Mouse (Mus musculus): Measurements from ENCODE around the gene Terb1. TPM values are rescaled to one million over a fixed set of nuclear protein-coding genes. Genes with fewer than 3 reads are reported as not detected.

Gene Terb1
- polyA plus RNA-seq, 1 experiment from 2014 or later: 0.16 TPM

DNA sequence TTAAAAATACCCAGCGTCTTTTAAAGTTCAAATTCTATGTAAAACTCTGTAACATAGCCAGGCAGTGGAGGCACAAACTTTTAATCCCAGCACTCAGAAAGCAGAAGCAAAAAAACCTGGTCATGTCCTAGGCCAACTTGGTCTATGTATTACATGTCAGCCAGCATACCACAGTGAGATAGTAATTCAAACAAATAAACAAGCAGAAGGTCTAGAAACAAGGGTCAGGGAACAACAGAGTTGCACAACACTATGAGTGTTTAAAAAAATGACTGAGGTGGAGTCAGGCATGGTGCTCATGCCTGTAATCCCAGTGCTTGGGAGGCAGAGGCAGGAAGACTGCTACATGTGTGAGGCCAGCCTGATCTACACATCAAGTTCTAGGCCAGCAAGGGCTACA lies 30.6 kb downstream of the Terb1 start:
- 71% methylated on average over 1 of the region's 1 CpGs for WGBS
- no peak overlapping the region for H3K27ac ChIP-seq (ENCODE audit: low read depth, low read length)
- H3K4me3 ChIP-seq (ENCODE audit: low read depth, low read length): no peak overlapping the region
- H3K9ac ChIP-seq (ENCODE audit: low read depth, low read length): no peak overlapping the region
- H3K4me2 ChIP-seq (replicated peaks; ENCODE audit: low read depth): no peak overlapping the region
- TF ChIP-seq CTCF (IDR thresholded peaks at IDR 0.05; ENCODE audit: low read depth): no peak
- no peak for ATAC-seq
- no peaks in the 10 kb centered on the region for H3K36me3 ChIP-seq (ENCODE audit: control insufficient read depth, insufficient read depth)
- no peaks in the 10 kb centered on the region for H3K27me3 ChIP-seq (replicated peaks; ENCODE audit: control insufficient read depth, insufficient read depth, low read length)
- H3K9me3 ChIP-seq (ENCODE audit: control insufficient read depth): no peaks in the 10 kb centered on the region
- no peaks in the 10 kb centered on the region for H3K4me1 ChIP-seq (replicated peaks; ENCODE audit: control insufficient read depth, insufficient read depth, low read length)

- Histone ChIP-seq H3K27ac (ENCODE audit: low read depth, low read length) (no peak overlapping the region), H3K36me3 (ENCODE audit: control insufficient read depth, insufficient read depth) (no peaks in the 10 kb centered on the region), H3K4me1 (replicated peaks; ENCODE audit: control insufficient read depth, insufficient read depth, low read length) (no peaks in the 10 kb centered on the region), H3K27me3 (replicated peaks; ENCODE audit: control insufficient read depth, insufficient read depth, low read length) (no peaks in the 10 kb centered on the region), H3K4me2 (replicated peaks; ENCODE audit: low read depth) (no peak overlapping the region), H3K9me3 (ENCODE audit: control insufficient read depth) (no peaks in the 10 kb centered on the region), H3K4me3 (ENCODE audit: low read depth, low read length) (no peak overlapping the region), H3K9ac (ENCODE audit: low read depth, low read length) (no peak overlapping the region)
- no peak for ATAC-seq
- WGBS: 40% methylated on average over 3 of the region's 3 CpGs
- no peak for TF ChIP-seq CTCF (IDR thresholded peaks at IDR 0.05; ENCODE audit: low read depth)
Observed at GRCm38 (mm10) chr8:104472465-104472864, 37.2 kb downstream of the Terb1 start.

DNA sequence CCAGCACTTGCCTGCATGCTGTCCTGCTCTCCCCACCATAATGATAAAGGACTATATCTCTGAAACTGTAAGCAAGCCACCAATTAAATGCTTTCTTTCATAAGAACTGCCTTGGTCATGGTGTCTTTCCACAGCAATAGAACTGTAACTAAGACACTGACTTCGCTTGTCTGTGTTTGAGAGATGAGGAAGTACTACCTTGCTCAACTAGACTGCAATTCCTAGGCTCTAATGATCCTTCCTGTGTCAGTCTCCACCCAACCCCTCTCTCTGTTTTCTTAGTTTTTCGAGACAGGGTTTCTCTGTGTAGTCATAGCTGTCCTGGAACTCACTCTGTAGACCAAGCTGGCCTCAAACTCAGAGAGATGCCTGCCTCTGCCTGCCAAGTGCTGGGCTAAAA lies 42.2 kb downstream of the Terb1 start:
- TF ChIP-seq CTCF (IDR thresholded peaks at IDR 0.05; ENCODE audit: low read depth): no peak
- no peak overlapping the region for H3K4me2 ChIP-seq (replicated peaks; ENCODE audit: low read depth)
- no peak for ATAC-seq
- H3K36me3 ChIP-seq (ENCODE audit: control insufficient read depth, insufficient read depth): no peaks in the 10 kb centered on the region
- H3K27ac ChIP-seq (ENCODE audit: low read depth, low read length): no peak overlapping the region
- WGBS: 69% methylated on average over 2 of the region's 2 CpGs
- H3K27me3 ChIP-seq (replicated peaks; ENCODE audit: control insufficient read depth, insufficient read depth, low read length): no peaks in the 10 kb centered on the region
- H3K4me1 ChIP-seq (replicated peaks; ENCODE audit: control insufficient read depth, insufficient read depth, low read length): no peaks in the 10 kb centered on the region
- H3K9ac ChIP-seq (ENCODE audit: low read depth, low read length): no peak overlapping the region
- no peaks in the 10 kb centered on the region for H3K9me3 ChIP-seq (ENCODE audit: control insufficient read depth)
- no peak overlapping the region for H3K4me3 ChIP-seq (ENCODE audit: low read depth, low read length)

- 66% methylated on average over 3 of the region's 3 CpGs for WGBS
- no peak for ATAC-seq
- no peak overlapping the region for H3K4me3 ChIP-seq (ENCODE audit: low read depth, low read length)
- no peak overlapping the region for H3K27ac ChIP-seq (ENCODE audit: low read depth, low read length)
- no peaks in the 10 kb centered on the region for H3K4me1 ChIP-seq (replicated peaks; ENCODE audit: control insufficient read depth, insufficient read depth, low read length)
- TF ChIP-seq CTCF (IDR thresholded peaks at IDR 0.05; ENCODE audit: low read depth): no peak
- no peaks in the 10 kb centered on the region for H3K27me3 ChIP-seq (replicated peaks; ENCODE audit: control insufficient read depth, insufficient read depth, low read length)
- no peak overlapping the region for H3K9ac ChIP-seq (ENCODE audit: low read depth, low read length)
- H3K36me3 ChIP-seq (ENCODE audit: control insufficient read depth, insufficient read depth): no peaks in the 10 kb centered on the region
- no peak overlapping the region for H3K4me2 ChIP-seq (replicated peaks; ENCODE audit: low read depth)
- no peaks in the 10 kb centered on the region for H3K9me3 ChIP-seq (ENCODE audit: control insufficient read depth)
Observed at GRCm38 (mm10) chr8:104452177-104452576, 57.5 kb downstream of the Terb1 start.

GRCm38 (mm10) chr8:104448796-104449195 lies 60.9 kb downstream of the Terb1 start:
- Histone ChIP-seq H3K27me3 (replicated peaks; ENCODE audit: control insufficient read depth, insufficient read depth, low read length) (no peaks in the 10 kb centered on the region), H3K36me3 (ENCODE audit: control insufficient read depth, insufficient read depth) (no peaks in the 10 kb centered on the region), H3K4me3 (ENCODE audit: low read depth, low read length) (no peak overlapping the region), H3K4me2 (replicated peaks; ENCODE audit: low read depth) (no peak overlapping the region), H3K9me3 (ENCODE audit: control insufficient read depth) (no peaks in the 10 kb centered on the region), H3K9ac (ENCODE audit: low read depth, low read length) (no peak overlapping the region), H3K27ac (ENCODE audit: low read depth, low read length) (no peak overlapping the region), H3K4me1 (replicated peaks; ENCODE audit: control insufficient read depth, insufficient read depth, low read length) (no peaks in the 10 kb centered on the region)
- 83% methylated on average over 3 of the region's 3 CpGs for whole genome bisulfite sequencing
- no peak for ATAC-seq
- TF ChIP-seq CTCF (IDR thresholded peaks at IDR 0.05; ENCODE audit: low read depth): no peak

DNA sequence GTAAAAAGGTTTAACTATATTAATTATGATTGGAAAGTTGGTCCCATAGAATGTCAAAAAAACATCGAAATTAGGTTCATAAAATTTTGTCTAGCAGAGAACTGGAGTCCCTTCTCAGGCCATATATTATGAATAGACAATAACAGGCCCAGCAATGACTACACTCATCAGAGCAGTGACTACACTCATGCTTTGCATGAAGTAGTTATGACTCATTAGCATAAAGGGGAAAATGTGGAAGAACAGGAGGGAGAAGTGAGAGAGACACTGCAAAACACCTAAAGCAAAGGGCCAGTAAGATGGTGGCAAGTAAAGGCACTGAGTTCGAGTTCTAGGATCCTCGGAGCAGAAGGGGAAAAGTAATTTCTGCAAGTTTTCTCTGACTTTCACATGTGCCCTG lies 63.7 kb downstream of the Terb1 start:
- no peak overlapping the region for H3K9ac ChIP-seq (ENCODE audit: low read depth, low read length)
- H3K9me3 ChIP-seq (ENCODE audit: control insufficient read depth): no peaks in the 10 kb centered on the region
- no peak for TF ChIP-seq CTCF (IDR thresholded peaks at IDR 0.05; ENCODE audit: low read depth)
- H3K36me3 ChIP-seq (ENCODE audit: control insufficient read depth, insufficient read depth): no peaks in the 10 kb centered on the region
- no peak overlapping the region for H3K27ac ChIP-seq (ENCODE audit: low read depth, low read length)
- ATAC-seq: no peak
- no peak overlapping the region for H3K4me3 ChIP-seq (ENCODE audit: low read depth, low read length)
- WGBS: 82% methylated on average over 3 of the region's 3 CpGs
- no peak overlapping the region for H3K4me2 ChIP-seq (replicated peaks; ENCODE audit: low read depth)
- H3K27me3 ChIP-seq (replicated peaks; ENCODE audit: control insufficient read depth, insufficient read depth, low read length): no peaks in the 10 kb centered on the region
- peaks cover 7% of the 10 kb centered on the region; the same call in 1 of the 2 replicates for H3K4me1 ChIP-seq (replicated peaks; ENCODE audit: control insufficient read depth, insufficient read depth, low read length)

DNA sequence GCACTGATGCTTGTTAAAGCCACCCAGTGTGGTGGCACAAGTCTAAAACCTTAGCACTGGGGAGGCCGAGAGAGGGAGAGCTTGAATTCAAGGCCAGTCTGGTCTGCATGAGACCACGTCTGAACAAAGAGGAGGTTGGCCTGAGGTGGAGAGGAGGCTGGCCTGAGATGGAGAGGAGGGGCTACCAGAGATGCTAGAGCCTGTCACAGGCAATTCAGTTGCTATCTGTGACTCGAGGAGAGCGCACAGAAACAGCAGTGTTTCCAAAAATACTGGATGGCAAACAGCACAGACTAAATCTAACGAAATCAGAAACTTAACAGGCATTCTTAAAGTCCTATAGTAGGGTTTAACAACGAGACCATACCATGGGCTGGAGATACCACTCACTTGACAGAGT lies 64.5 kb downstream of the Terb1 start:
- H3K4me2 ChIP-seq (replicated peaks; ENCODE audit: low read depth): no peak overlapping the region
- no peak overlapping the region for H3K9ac ChIP-seq (ENCODE audit: low read depth, low read length)
- H3K9me3 ChIP-seq (ENCODE audit: control insufficient read depth): no peaks in the 10 kb centered on the region
- H3K4me1 ChIP-seq (replicated peaks; ENCODE audit: control insufficient read depth, insufficient read depth, low read length): peaks cover 9% of the 10 kb centered on the region; the same call in 1 of the 2 replicates
- peaks cover 4% of the 10 kb centered on the region; the same call in 1 of the 2 replicates for H3K36me3 ChIP-seq (ENCODE audit: control insufficient read depth, insufficient read depth)
- H3K27ac ChIP-seq (ENCODE audit: low read depth, low read length): no peak overlapping the region
- TF ChIP-seq CTCF (IDR thresholded peaks at IDR 0.05; ENCODE audit: low read depth): no peak
- WGBS: 63% methylated on average over 6 of the region's 6 CpGs
- ATAC-seq: no peak
- no peak overlapping the region for H3K4me3 ChIP-seq (ENCODE audit: low read depth, low read length)
- H3K27me3 ChIP-seq (replicated peaks; ENCODE audit: control insufficient read depth, insufficient read depth, low read length): no peaks in the 10 kb centered on the region
